Mouse (Mus musculus): ENCODE measurements around the gene Eya2. TPM values are rescaled to one million over a fixed set of nuclear protein-coding genes. Genes with fewer than 3 reads are reported as not detected.

Gene Eya2
- total and polyA plus RNA-seq, 3 experiments: not detected

DNA sequence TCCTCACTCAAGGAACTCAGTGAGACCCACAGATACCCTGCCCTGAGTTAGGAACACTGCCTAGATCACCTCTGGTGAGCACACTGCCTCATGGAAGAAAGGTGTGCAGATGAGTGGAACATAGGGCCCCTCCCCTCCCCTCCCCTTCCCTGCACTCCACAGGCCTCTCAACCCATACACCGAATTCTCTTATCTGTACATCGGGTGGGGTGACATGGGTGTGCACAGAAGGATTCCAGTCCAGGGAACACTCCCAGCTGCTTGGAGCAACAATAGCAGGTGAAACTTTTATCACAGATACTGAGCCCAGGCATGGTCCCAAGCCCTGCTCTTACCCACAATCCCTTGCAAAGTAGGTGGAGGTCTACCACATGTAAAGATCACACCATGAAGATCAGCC is 26.7 kb downstream of the Eya2 start:
- Histone ChIP-seq H3K4me1 (ENCODE audit: control insufficient read depth in 1 of 2, insufficient read depth in 2 of 2, low read length in 2 of 2) (no peaks in the 10 kb centered on the region), H3K27ac (ENCODE audit: control insufficient read depth, low read depth, low read length) (no peak overlapping the region), H3K27me3 (ENCODE audit: control insufficient read depth in 1 of 2, insufficient read depth in 2 of 2, low read length in 2 of 2) (no peaks in the 10 kb centered on the region), H3K79me2 (ENCODE audit: control insufficient read depth, insufficient read depth, low read length, poor library complexity) (no peaks in the 10 kb centered on the region), H3K9ac (ENCODE audit: control insufficient read depth, low read depth, low read length, poor library complexity, severe bottlenecking) (no peak overlapping the region), H3K36me3 (ENCODE audit: control insufficient read depth in 1 of 2, insufficient read depth in 2 of 2, low read length in 2 of 2) (no peaks in the 10 kb centered on the region), H3K9me3 (replicated peaks; ENCODE audit: insufficient read depth, low read length) (no peaks in the 10 kb centered on the region), H3K4me3 (ENCODE audit: control insufficient read depth in 1 of 2, insufficient read depth in 1 of 2, low read depth in 2 of 2, low read length in 2 of 2) (no peak overlapping the region)
- DNase-seq (ENCODE audit: low read depth, low spot score): no peak
- TF ChIP-seq UBTF (IDR thresholded peaks at IDR 0.05; ENCODE audit: borderline replicate concordance, insufficient read depth, low read depth, low read length) (no peak), POLR2AphosphoS2 (IDR thresholded peaks at IDR 0.05; ENCODE audit: low read length) (no peak), MYC (IDR thresholded peaks at IDR 0.05; ENCODE audit: low read depth, low read length) (no peak), SMC3 (IDR thresholded peaks at IDR 0.05; ENCODE audit: low read depth, low read length) (no peak), CHD1 (IDR thresholded peaks at IDR 0.05; ENCODE audit: low read depth, low read length) (no peak), CTCF (IDR thresholded peaks at IDR 0.05 in 2 of 3, conservative IDR thresholded peaks at IDR 0.05 in 1 of 3; ENCODE audit: control insufficient read depth in 1 of 3, insufficient read depth in 1 of 3, low read depth in 2 of 3, low read length in 3 of 3, poor library complexity in 1 of 3, severe bottlenecking in 1 of 3) (no peak), GABPA (IDR thresholded peaks at IDR 0.05; ENCODE audit: low read depth, low read length) (no peak), TCF12 (IDR thresholded peaks at IDR 0.05; ENCODE audit: low read depth, low read length) (no peak), USF2 (IDR thresholded peaks at IDR 0.05; ENCODE audit: borderline replicate concordance in 1 of 2, insufficient read depth in 1 of 2, low read depth in 1 of 2, low read length in 2 of 2) (no peak), USF1 (IDR thresholded peaks at IDR 0.05; ENCODE audit: low read depth, low read length) (no peak), RCOR1 (IDR thresholded peaks at IDR 0.05; ENCODE audit: low read depth, low read length) (no peak), MAFK (IDR thresholded peaks at IDR 0.05; ENCODE audit: borderline replicate concordance, low read depth, low read length) (no peak)

DNA sequence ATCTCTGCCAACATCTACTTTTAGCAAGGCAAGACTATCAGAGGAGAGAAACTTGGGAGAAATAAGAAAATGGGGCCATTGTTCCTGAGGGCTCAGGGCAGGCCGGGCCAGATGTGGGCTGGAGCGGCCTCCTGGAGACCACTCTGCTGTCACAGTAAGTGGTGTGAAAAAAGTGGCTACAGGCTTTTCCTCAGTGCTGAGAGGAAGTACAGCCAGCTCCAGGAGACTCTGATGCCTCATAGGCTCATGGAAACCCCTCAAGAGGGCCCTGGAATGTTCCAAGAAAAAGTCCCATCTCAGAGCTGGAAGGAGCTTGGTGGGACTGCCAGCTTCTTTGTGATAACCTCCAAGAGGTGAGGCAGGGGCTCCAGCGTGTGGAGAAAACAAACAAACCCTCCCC is 27.8 kb downstream of the Eya2 start:
- Histone ChIP-seq H3K9me3 (replicated peaks; ENCODE audit: insufficient read depth, low read length) (no peaks in the 10 kb centered on the region), H3K27me3 (ENCODE audit: control insufficient read depth in 1 of 2, insufficient read depth in 2 of 2, low read length in 2 of 2) (no peaks in the 10 kb centered on the region), H3K4me3 (ENCODE audit: control insufficient read depth in 1 of 2, insufficient read depth in 1 of 2, low read depth in 2 of 2, low read length in 2 of 2) (no peak overlapping the region)

More for the DNA sequence above, 27.8 kb downstream of the Eya2 start:
- Histone ChIP-seq H3K36me3 (ENCODE audit: control insufficient read depth in 1 of 2, insufficient read depth in 2 of 2, low read length in 2 of 2) (no peaks in the 10 kb centered on the region), H3K79me2 (ENCODE audit: control insufficient read depth, insufficient read depth, low read length, poor library complexity) (no peaks in the 10 kb centered on the region), H3K27ac (ENCODE audit: control insufficient read depth, low read depth, low read length) (no peak overlapping the region), H3K4me1 (ENCODE audit: control insufficient read depth in 1 of 2, insufficient read depth in 2 of 2, low read length in 2 of 2) (no peaks in the 10 kb centered on the region), H3K9ac (ENCODE audit: control insufficient read depth, low read depth, low read length, poor library complexity, severe bottlenecking) (no peak overlapping the region)
- no peak for DNase-seq (ENCODE audit: low read depth, low spot score)
- TF ChIP-seq USF1 (IDR thresholded peaks at IDR 0.05; ENCODE audit: low read depth, low read length) (no peak), NRF1 (IDR thresholded peaks at IDR 0.05; ENCODE audit: insufficient read depth, low read depth, low read length, poor library complexity, severe bottlenecking) (no peak), RCOR1 (IDR thresholded peaks at IDR 0.05; ENCODE audit: low read depth, low read length) (no peak), POLR2A (IDR thresholded peaks at IDR 0.05; ENCODE audit: control insufficient read depth in 1 of 2, insufficient read depth in 1 of 2, low read depth in 1 of 2, low read length in 2 of 2, poor library complexity in 1 of 2) (no peak), CHD2 (IDR thresholded peaks at IDR 0.05; ENCODE audit: low read length) (no peak), ZNF384 (IDR thresholded peaks at IDR 0.05; ENCODE audit: low read depth, low read length) (no peak), KAT2A (conservative IDR thresholded peaks at IDR 0.05; ENCODE audit: low read depth, low read length) (no peak), MYC (IDR thresholded peaks at IDR 0.05; ENCODE audit: low read depth, low read length) (no peak), ZMIZ1 (IDR thresholded peaks at IDR 0.05; ENCODE audit: low read depth, low read length) (no peak), TBP (IDR thresholded peaks at IDR 0.05; ENCODE audit: low read depth, low read length) (no peak), ZC3H11A (IDR thresholded peaks at IDR 0.05; ENCODE audit: low read depth, low read length) (no peak), MAX (IDR thresholded peaks at IDR 0.05; ENCODE audit: low read length) (no peak), MAFK (IDR thresholded peaks at IDR 0.05; ENCODE audit: borderline replicate concordance, low read depth, low read length) (no peak), TCF12 (IDR thresholded peaks at IDR 0.05; ENCODE audit: low read depth, low read length) (no peak), MEF2A (IDR thresholded peaks at IDR 0.05; ENCODE audit: extremely low read depth, insufficient replicate concordance, low read depth, low read length, poor library complexity, severe bottlenecking) (no peak), SMC3 (IDR thresholded peaks at IDR 0.05; ENCODE audit: low read depth, low read length) (no peak)
